Mouse (Mus musculus) forebrain, embryonic 16.5 days (tissue): Measurements from ENCODE around the gene Ogt. TPM values are rescaled to one million over a fixed set of nuclear protein-coding genes. Genes with fewer than 3 reads are reported as not detected.

ENCODE experiments used
- ATAC-seq: fragments of 200-750 bp; cut with Nextera tagmentation; 2 replicates; pipeline ENCODE4 v1.8.0; 2017; ENCODE audit warnings: mild to moderate bottlenecking, moderate library complexity
- H3K27ac ChIP-seq: fragments of 300-500 bp; sonication (generic); 2 replicates; pipeline ENCODE4 v1.5.1; 2014; ENCODE audit warnings: low read length, control low read depth
- H3K27me3 ChIP-seq: fragments of 300-500 bp; sonication (generic); replicated peaks from 2 replicates; pipeline ENCODE4 v1.6.1; 2014; ENCODE audit warnings: low read length; ENCODE audit not compliant: control insufficient read depth, insufficient read depth
- H3K36me3 ChIP-seq: fragments of 300-500 bp; sonication (generic); 2 replicates; pipeline ENCODE4 v1.6.1; 2014; ENCODE audit not compliant: control insufficient read depth, insufficient read depth
- H3K4me1 ChIP-seq: fragments of 300-500 bp; sonication (generic); replicated peaks from 2 replicates; pipeline ENCODE4 v1.6.1; 2014; ENCODE audit warnings: low read length; ENCODE audit not compliant: control insufficient read depth, insufficient read depth
- H3K4me2 ChIP-seq: fragments of 300-500 bp; sonication (generic); 2 replicates; pipeline ENCODE4 v1.6.1; 2014; ENCODE audit warnings: mild to moderate bottlenecking, low read length, control low read depth
- H3K4me3 ChIP-seq: fragments of 300-500 bp; sonication (generic); replicated peaks from 2 replicates; pipeline ENCODE4 v1.5.1; 2014; ENCODE audit warnings: mild to moderate bottlenecking, low read length, control low read depth
- H3K9ac ChIP-seq: fragments of 300-500 bp; sonication (generic); replicated peaks from 2 replicates; pipeline ENCODE4 v1.6.1; 2014; ENCODE audit warnings: low read depth, low read length, control low read depth
- H3K9me3 ChIP-seq: fragments of 300-500 bp; sonication (generic); 2 replicates; pipeline ENCODE4 v1.6.1; 2016; ENCODE audit warnings: low read length; ENCODE audit not compliant: control insufficient read depth
- WGBS: fragments of 180-500 bp; shearing (Covaris S2); extraction: QIAGEN DNeasy Blood & Tissue Kit; methylation state at CpG from one replicate; pipeline ENCODE4 v1.1.7; 2014; 5-methylcytosine and 5-hydroxymethylcytosine counted together
- polyA plus RNA-seq: library from polyadenylated mRNA; unstranded; fragments of >200 nt; fragmentation: Nextera tagmentation; extraction: Ambion mirVana; gene quantifications from 2 replicates; pipeline ENCODE4 v1.2.1, GENCODE M21; 2015

Gene Ogt
- polyA plus RNA-seq, 1 experiment from 2014 or later, result 258 TPM

DNA sequence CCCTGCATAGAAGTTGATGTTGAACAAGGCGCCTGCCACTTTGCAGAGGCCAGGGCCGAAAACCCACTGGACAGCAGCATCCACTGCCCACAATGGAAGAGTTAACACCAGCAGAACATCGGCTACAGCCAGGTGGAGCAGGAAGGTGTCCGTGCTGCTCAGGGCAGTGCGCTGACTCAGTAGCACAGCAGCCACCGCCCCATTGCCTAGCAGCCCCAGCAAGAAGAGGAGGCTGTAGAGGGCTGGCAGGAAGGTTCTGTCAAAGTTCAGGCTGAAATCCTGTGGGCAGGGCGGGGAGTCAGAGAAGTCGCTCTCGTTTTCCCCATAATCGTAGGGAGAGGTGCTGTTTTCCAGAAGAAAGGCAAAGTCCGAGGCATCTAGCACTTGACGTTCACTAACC, 92.8 kb downstream of the Ogt start:
- WGBS, result 80% methylated on average over 12 of the region's 12 CpGs
- no peak overlapping the region for H3K4me3 ChIP-seq
- no peak overlapping the region for H3K4me2 ChIP-seq
- no peak overlapping the region for H3K9ac ChIP-seq
- no peak for ATAC-seq
- no peaks in the 10 kb centered on the region for H3K9me3 ChIP-seq
- H3K36me3 ChIP-seq, result no peaks in the 10 kb centered on the region
- no peak overlapping the region for H3K27ac ChIP-seq
- H3K4me1 ChIP-seq, result no peaks in the 10 kb centered on the region
- no peaks in the 10 kb centered on the region for H3K27me3 ChIP-seq

GRCm38 (mm10) chrX:101733288-101733687, 93.4 kb downstream of the Ogt start:
- ATAC-seq, result no peak
- Histone ChIP-seq H3K27me3 (no peaks in the 10 kb centered on the region), H3K4me3 (no peak overlapping the region), H3K4me2 (no peak overlapping the region), H3K27ac (no peak overlapping the region), H3K9me3 (no peaks in the 10 kb centered on the region), H3K4me1 (no peaks in the 10 kb centered on the region), H3K36me3 (no peaks in the 10 kb centered on the region), H3K9ac (no peak overlapping the region)
- WGBS, result 95% methylated on average over 1 of the region's 3 CpGs

DNA sequence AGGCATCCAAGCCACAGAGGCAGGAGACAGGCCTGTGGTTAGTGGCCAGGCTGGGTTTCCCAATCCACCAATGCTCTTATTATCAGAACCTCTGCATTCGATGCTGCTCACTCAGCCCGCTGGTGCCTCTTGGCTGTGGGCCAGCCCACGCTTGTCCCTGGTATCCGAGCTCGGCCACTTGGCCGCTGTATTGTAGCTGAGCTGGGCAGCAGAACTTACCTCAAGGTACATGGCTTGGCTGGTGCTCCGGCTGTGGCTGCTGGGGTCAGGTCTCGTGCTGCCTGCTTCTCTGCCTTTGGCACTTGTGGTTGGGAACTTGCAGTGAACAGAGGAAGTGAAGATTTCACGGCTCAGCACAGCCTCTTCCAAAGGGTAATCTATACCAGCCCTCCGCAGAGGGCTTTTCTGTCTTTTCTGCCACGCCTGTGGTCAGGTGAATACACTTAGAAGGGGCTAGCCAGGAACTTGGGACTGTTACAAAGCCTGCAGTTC, 94.0 kb downstream of the Ogt start, which contains the start of gene Cxcr3:
Gene Cxcr3, minus strand, starts transcription at position 442 of the 492 bp plus-strand sequence.
- no peaks in the 10 kb centered on the region for H3K9me3 ChIP-seq
- H3K27ac ChIP-seq, result no peak within 1 kb of the TSS
- H3K4me1 ChIP-seq, result no peaks in the 10 kb centered on the region
- H3K4me2 ChIP-seq, result no peak within 1 kb of the TSS
- no peaks in the 10 kb centered on the region for H3K27me3 ChIP-seq
- H3K36me3 ChIP-seq, result no peaks in the 10 kb centered on the region
- H3K4me3 ChIP-seq, result no peak within 1 kb of the TSS
- ATAC-seq, result no peak
- WGBS, result 51% methylated on average over 11 of the region's 11 CpGs
- no peak within 1 kb of the TSS for H3K9ac ChIP-seq

Other genes starting within 250 kb of the Ogt start
- gene Zmym3, start 219.2 kb upstream of the Ogt start, polyA plus RNA-seq, result 66.6 and 89.2 TPM in 2 replicates
- gene Nono, start 210.7 kb upstream of the Ogt start, polyA plus RNA-seq, result 456 and 481 TPM in 2 replicates
- 1.4 and 3.1 TPM in 2 replicates for gene Itgb1bp2, start 191.0 kb upstream of the Ogt start, polyA plus RNA-seq
- 20.2 and 20.8 TPM in 2 replicates for gene Taf1, start 107.3 kb upstream of the Ogt start, polyA plus RNA-seq
- 0.22 TPM in 1 of 2 replicates, not detected in the other for gene Cxcr3, start 94.2 kb downstream of the Ogt start, polyA plus RNA-seq
- gene Gm4779, start 154.4 kb downstream of the Ogt start, polyA plus RNA-seq, result not detected in 2 replicates
- 0.22 TPM in 1 of 2 replicates, not detected in the other for gene 8030474K03Rik, start 154.6 kb downstream of the Ogt start, polyA plus RNA-seq
- 3.8 and 4.9 TPM in 2 replicates for gene Nhsl2, start 209.3 kb downstream of the Ogt start, polyA plus RNA-seq